Mouse (Mus musculus) embryonic fibroblast, embryonic 13.5 days (primary cell): Measurements from ENCODE around the gene Wbp2nl.

ENCODE experiments used
- CTCF ChIP-seq: IDR thresholded peaks from 2 replicates; pipeline ENCODE4 v1.5.1; 2011; ENCODE audit warnings: mild to moderate bottlenecking, control low read depth, low read length, moderate library complexity, borderline replicate concordance; ENCODE audit not compliant: insufficient read depth
- POLR2A ChIP-seq: IDR thresholded peaks from 2 replicates; pipeline ENCODE4 v1.6.1; 2011; ENCODE audit warnings: low read depth, mild to moderate bottlenecking, control low read depth, low read length, moderate library complexity

GRCm38 (mm10) chr15:82293271-82293711, 5.5 kb upstream of the Wbp2nl start:
- TF ChIP-seq CTCF: no peak
- no peak for TF ChIP-seq POLR2A
